Mouse (Mus musculus) neutrophil, adult 5-6 weeks (primary cell): ENCODE measurements at regions not wholly inside any gene's neighbourhood (a gene's known extent, or its start where the extent isn't known, plus 50 kb on each side); places are given as distances from the start of the nearest gene placed in this dataset.
"Not testable (repeated sequence)": the region's sequence is repeated elsewhere in the genome, so short reads cannot be mapped to it uniquely, and the experiment has no call there.

Experiments
- ATAC-seq: fragments of 151-379, 151-347 bp; 2 replicates; pipeline ENCODE4 v1.8.0; 2017; ENCODE audit warnings: mild to moderate bottlenecking, moderate TSS enrichment; ENCODE audit not compliant: insufficient number of reproducible peaks, poor library complexity, low FRiP score, severe bottlenecking; ENCODE audit errors: extremely low read depth

DNA sequence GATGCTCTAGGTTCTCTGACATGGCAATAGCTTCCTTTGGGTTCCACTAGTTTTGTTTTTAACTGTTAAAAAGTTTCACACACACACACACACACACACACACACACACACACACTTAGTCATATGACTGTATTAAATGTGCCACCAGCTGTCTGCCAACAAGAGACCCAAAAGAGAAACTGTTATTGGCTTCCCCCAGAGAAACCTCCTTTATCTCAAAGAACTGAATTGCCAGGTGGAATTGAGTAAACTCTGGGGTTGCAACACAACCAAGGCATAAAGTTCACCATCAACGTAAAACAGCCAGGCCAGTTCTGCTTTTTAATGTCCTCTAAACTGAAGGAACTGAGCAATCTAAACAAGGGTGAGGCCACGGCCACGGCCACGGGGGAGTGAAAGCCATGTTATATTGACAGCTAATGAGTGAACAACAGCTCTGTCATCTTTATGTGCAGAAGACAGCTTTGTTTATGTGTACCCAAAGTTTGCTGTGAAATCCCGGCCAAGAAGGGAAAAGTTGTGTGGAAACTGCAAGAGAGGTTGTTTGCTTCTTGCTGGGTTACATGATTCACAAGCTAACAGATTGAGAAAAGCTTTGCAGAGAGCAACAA is 69.3 kb downstream of the Btg1 start:
- ATAC-seq: peak; percentile 93

DNA sequence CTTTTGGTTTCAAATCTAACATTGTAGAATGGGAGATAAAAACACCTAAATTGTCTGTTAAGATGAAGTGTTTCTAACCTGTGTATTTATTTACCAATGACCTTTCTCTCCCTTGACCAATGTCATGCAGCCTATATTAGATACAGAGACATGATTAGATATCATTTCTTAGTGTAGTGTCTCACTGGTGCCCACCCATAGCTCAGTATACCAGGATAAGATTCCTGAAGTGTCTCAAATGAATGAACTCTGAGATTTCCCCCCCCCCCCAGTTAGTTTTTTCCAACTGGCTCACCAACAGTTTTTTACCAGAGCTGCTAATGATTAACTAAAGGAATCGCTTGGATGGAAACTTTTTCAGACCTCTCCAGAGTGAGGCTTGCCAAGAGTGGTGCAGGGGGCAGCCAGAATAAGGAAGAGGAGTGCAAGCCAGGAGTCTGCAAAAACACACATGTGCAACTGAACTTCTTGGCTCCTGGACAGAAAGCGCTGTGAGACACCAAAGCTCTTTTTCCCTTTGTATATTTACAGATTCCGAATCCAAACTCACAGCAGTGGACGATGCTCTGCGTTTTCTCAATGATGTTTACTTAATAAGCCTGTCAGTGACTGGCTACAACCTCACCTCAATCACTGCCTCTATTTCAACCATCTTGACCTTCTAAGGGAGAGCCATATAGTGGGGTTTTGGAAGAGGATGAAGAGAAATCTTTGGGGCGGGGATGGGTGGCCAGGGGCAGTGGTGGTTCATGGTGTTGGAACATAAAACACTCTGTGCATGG is 70.0 kb downstream of the Btg1 start:
- ATAC-seq: no peak

- ATAC-seq: no peak
Observed at GRCm38 (mm10) chr10:96687441-96687772, 70.6 kb downstream of the Btg1 start.

- no peak for ATAC-seq
Observed at GRCm38 (mm10) chr10:96689976-96690867, 73.4 kb downstream of the Btg1 start.

GRCm38 (mm10) chr10:96690868-96691302 is 74.1 kb downstream of the Btg1 start:
- no peak for ATAC-seq

DNA sequence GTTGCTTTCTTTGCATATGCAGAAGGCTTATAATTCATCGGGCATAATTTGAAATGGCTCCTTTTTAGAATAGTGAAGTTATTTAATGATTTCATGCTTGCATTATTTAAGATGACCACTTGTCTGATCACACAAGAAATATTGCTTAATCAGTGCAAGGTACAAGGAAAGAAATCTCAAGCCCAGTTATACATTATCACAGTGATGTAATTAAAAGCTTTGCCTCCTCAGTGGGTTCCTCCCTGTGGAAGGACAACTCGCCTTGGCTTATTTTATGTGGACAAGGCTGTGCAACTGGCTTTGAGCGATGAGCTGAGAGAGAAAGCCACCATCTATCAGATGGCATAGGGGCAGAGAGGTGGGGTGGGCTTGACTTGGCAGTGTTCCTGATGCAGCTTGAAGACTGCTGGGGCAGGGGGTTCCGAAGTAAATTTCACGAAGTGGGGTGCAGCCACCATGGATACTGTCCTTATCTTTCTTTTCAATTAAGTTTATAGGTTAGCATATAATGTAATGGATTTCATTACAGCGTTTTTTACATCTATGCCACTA is 74.6 kb downstream of the Btg1 start:
- no peak for ATAC-seq

GRCm38 (mm10) chr10:96692821-96693220 is 76.0 kb downstream of the Btg1 start:
- no peak for ATAC-seq

GRCm38 (mm10) chr10:96693766-96694165 is 77.0 kb downstream of the Btg1 start:
- ATAC-seq: no peak

GRCm38 (mm10) chr10:96696571-96696970 is 79.8 kb downstream of the Btg1 start:
- ATAC-seq: no peak

DNA sequence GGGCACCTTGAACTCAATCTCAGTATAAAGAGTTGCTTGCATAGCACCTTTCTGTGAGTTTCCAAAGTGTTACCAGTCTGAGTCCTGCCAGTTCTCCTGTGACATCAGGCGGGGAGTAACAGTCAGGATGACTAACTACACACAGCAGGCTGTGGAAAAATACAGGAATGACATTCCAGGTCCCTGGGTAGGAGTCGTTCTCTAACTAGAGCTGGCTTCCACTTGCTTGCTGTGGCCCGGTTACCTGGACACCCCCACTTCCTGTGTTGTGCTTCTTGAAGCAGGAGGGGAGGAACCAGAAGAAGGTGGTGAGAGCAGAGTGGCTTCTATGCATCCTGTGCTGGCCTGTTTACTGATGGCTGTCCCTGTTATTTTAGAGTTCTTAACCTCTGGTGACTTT is 81.0 kb downstream of the Btg1 start:
- ATAC-seq: peak; percentile 86

DNA sequence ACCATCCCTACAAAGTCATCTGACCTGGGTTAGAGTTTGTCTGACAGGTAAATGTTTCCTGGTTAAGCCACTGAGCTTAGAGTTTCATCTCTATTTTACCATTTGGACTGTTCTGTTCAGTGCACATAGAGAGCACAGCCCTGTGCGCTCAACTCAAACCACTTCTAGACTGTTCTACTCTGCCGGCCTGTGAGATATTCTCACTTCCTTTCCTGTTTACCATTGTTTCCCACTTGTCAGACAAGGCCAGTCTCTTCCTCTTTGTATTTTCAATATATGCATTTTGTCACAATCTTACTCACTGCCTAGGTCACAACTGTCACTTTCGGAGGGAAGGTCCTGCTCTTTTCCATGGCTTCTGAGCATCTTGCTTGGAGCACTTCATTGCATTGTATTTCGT is 89.8 kb downstream of the Btg1 start:
- peak; percentile 59 for ATAC-seq

DNA sequence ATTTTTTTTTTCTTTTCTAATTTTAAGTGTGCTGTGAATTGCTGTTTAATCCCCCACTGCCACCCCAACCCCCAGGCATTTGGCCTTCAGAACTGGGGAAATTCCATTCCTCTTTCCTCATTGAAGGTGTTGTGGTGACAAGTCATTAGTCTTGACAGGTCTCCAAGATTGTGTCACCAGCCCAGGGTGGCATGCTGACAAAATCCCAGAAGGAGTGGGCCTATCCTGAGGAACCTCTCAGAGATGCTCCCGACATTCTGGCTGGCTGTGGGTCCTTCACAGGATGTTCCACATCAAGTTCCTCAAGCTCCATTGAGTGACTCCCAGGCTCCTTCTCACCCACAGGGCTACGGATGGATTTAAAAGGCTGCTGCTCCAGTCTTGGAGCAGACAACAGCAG is 91.7 kb downstream of the Btg1 start:
- ATAC-seq: no peak

- no peak for ATAC-seq
Observed at GRCm38 (mm10) chr10:96709698-96710356, 93.0 kb downstream of the Btg1 start.

DNA sequence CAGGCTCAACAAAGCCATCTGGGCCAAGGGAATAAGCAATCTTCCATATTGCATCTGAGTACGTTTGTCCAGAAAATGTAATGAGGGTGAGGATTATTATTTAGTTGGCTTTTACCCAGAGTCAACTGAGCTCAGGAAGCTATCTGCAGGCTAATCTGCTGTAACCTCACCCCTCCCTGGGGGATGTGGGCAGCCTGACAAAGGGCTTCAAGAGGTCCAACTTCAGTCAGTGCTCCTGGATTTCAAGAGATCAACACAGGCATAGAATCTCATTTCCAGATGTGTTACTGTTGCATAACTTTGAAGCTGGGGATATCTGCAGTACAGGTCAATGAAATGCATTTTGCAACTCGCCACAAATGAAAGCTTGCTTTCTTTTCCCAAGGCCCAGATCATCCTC is 95.2 kb downstream of the Btg1 start:
- no peak for ATAC-seq

- ATAC-seq: no peak
Observed at GRCm38 (mm10) chr10:96714702-96715101, 97.9 kb downstream of the Btg1 start.

- ATAC-seq: no peak
Observed at GRCm38 (mm10) chr10:96717281-96717680, 100.5 kb downstream of the Btg1 start.

GRCm38 (mm10) chr10:96718706-96719105 is 101.9 kb downstream of the Btg1 start:
- not testable (repeated sequence) for ATAC-seq

DNA sequence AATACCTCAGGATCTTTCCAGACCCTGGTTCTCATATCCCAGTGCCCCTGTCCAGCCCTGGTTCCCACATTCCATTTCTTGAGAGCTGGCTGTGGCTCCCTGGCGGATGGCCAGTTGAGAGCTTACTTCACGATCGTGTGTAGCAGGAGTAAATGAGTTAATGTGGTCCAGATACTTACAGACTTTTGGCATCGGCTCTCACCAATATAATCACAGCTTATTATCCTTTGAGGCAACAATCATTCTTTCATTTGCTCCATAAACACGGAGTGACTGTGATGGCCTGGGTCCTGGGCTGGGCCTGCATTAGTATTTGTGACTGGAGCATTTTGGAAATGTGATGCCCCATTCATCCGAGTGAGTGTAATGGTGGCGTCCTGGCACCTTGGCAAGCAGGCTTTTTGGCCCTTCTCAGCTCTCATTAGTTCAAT is 103.5 kb downstream of the Btg1 start:
- no peak for ATAC-seq
